Mouse (Mus musculus): ENCODE measurements at regions not wholly inside any gene's neighbourhood (a gene's known extent, or its start where the extent isn't known, plus 50 kb on each side); places are given as distances from the start of the nearest gene placed in this dataset.

- Histone ChIP-seq H3K27me3 (ENCODE audit: control insufficient read depth, insufficient read depth, low read length) (no peaks in the 10 kb centered on the region), H3K4me1 (ENCODE audit: control insufficient read depth, insufficient read depth, low read length) (peaks cover 6% of the 10 kb centered on the region), H3K79me2 (replicated peaks; ENCODE audit: control insufficient read depth, insufficient read depth, low read length) (no peaks in the 10 kb centered on the region), H3K36me3 (ENCODE audit: control insufficient read depth, insufficient read depth, low read length) (no peaks in the 10 kb centered on the region; the same call in 1 of the 2 replicates), H3K27ac (no peak overlapping the region), H3K9ac (ENCODE audit: low read depth, low read length) (no peak overlapping the region), H3K4me3 (no peak overlapping the region)
- no peak for TF ChIP-seq CTCF (IDR thresholded peaks at IDR 0.05)
- TF ChIP-seq POLR2A (IDR thresholded peaks at IDR 0.05; ENCODE audit: insufficient read depth, low read depth, low read length), result no peak
- no peak for TF ChIP-seq EP300 (IDR thresholded peaks at IDR 0.05; ENCODE audit: insufficient read depth, low read depth, low read length)
- intact Hi-C loops (cut with DNase I), result no loop called here
- DNase-seq, result no peak
- 36% methylated on average over 2 of the region's 2 CpGs for WGBS
These were observed 91.3 kb upstream of the Itgb1 start for GRCm38 (mm10) chr8:128594114-128594513.

- no peaks in the 10 kb centered on the region; the same call in 1 of the 2 replicates for H3K36me3 ChIP-seq (ENCODE audit: control insufficient read depth, insufficient read depth, low read length)
- no peak overlapping the region for H3K9ac ChIP-seq (ENCODE audit: low read depth, low read length)
- no peaks in the 10 kb centered on the region for H3K27me3 ChIP-seq (ENCODE audit: control insufficient read depth, insufficient read depth, low read length)
- H3K79me2 ChIP-seq (replicated peaks; ENCODE audit: control insufficient read depth, insufficient read depth, low read length), result no peaks in the 10 kb centered on the region
- intact Hi-C loops (cut with DNase I), result no loop called here
- no peak overlapping the region; the same call in 1 of the 2 replicates for H3K27ac ChIP-seq
- H3K4me3 ChIP-seq, result no peak overlapping the region
- no peak for TF ChIP-seq POLR2A (IDR thresholded peaks at IDR 0.05; ENCODE audit: insufficient read depth, low read depth, low read length)
- no peak for TF ChIP-seq EP300 (IDR thresholded peaks at IDR 0.05; ENCODE audit: insufficient read depth, low read depth, low read length)
- TF ChIP-seq CTCF (IDR thresholded peaks at IDR 0.05), result no peak
- 50% methylated on average over 1 of the region's 1 CpGs for WGBS
- DNase-seq, result peak in 1 of 2 experiments; percentile 15
- H3K4me1 ChIP-seq (ENCODE audit: control insufficient read depth, insufficient read depth, low read length), result peaks cover 6% of the 10 kb centered on the region
These were observed 90.7 kb upstream of the Itgb1 start for GRCm38 (mm10) chr8:128594780-128595179.

- no peak overlapping the region for H3K4me3 ChIP-seq
- no peaks in the 10 kb centered on the region for H3K36me3 ChIP-seq (ENCODE audit: control insufficient read depth, insufficient read depth, low read length)
- no peak overlapping the region for H3K27ac ChIP-seq
- H3K79me2 ChIP-seq (replicated peaks; ENCODE audit: control insufficient read depth, insufficient read depth, low read length), result no peaks in the 10 kb centered on the region
- WGBS, result 36% methylated on average over 3 of the region's 3 CpGs
- no peak overlapping the region for H3K9ac ChIP-seq (ENCODE audit: low read depth, low read length)
- intact Hi-C loops (cut with DNase I), result no loop called here
- no peak for TF ChIP-seq POLR2A (IDR thresholded peaks at IDR 0.05; ENCODE audit: insufficient read depth, low read depth, low read length)
- TF ChIP-seq EP300 (IDR thresholded peaks at IDR 0.05; ENCODE audit: insufficient read depth, low read depth, low read length), result no peak
- no peak for TF ChIP-seq CTCF (IDR thresholded peaks at IDR 0.05)
- no peaks in the 10 kb centered on the region for H3K27me3 ChIP-seq (ENCODE audit: control insufficient read depth, insufficient read depth, low read length)
- H3K4me1 ChIP-seq (ENCODE audit: control insufficient read depth, insufficient read depth, low read length), result no peaks in the 10 kb centered on the region
- DNase-seq, result no peak
These were observed 79.9 kb upstream of the Itgb1 start for GRCm38 (mm10) chr8:128605588-128605987.

GRCm38 (mm10) chr8:128608876-128609275, 76.6 kb upstream of the Itgb1 start:
- no peak overlapping the region for H3K27ac ChIP-seq
- no peaks in the 10 kb centered on the region for H3K27me3 ChIP-seq (ENCODE audit: control insufficient read depth, insufficient read depth, low read length)
- 83% methylated on average over 2 of the region's 2 CpGs for WGBS
- no peaks in the 10 kb centered on the region for H3K4me1 ChIP-seq (ENCODE audit: control insufficient read depth, insufficient read depth, low read length)
- H3K79me2 ChIP-seq (replicated peaks; ENCODE audit: control insufficient read depth, insufficient read depth, low read length), result no peaks in the 10 kb centered on the region
- DNase-seq, result no peak
- H3K9ac ChIP-seq (ENCODE audit: low read depth, low read length), result no peak overlapping the region
- H3K4me3 ChIP-seq, result no peak overlapping the region
- TF ChIP-seq POLR2A (IDR thresholded peaks at IDR 0.05; ENCODE audit: insufficient read depth, low read depth, low read length) (no peak), CTCF (IDR thresholded peaks at IDR 0.05) (no peak), EP300 (IDR thresholded peaks at IDR 0.05; ENCODE audit: insufficient read depth, low read depth, low read length) (no peak)
- intact Hi-C loops (cut with DNase I), result no loop called here
- no peaks in the 10 kb centered on the region for H3K36me3 ChIP-seq (ENCODE audit: control insufficient read depth, insufficient read depth, low read length)

- 77% methylated on average over 5 of the region's 5 CpGs for WGBS
- DNase-seq, result no peak
- no peaks in the 10 kb centered on the region for H3K79me2 ChIP-seq (replicated peaks; ENCODE audit: control insufficient read depth, insufficient read depth, low read length)
- intact Hi-C loops (cut with DNase I), result no loop called here
- TF ChIP-seq POLR2A (IDR thresholded peaks at IDR 0.05; ENCODE audit: insufficient read depth, low read depth, low read length), result no peak
- no peak for TF ChIP-seq CTCF (IDR thresholded peaks at IDR 0.05)
- no peak for TF ChIP-seq EP300 (IDR thresholded peaks at IDR 0.05; ENCODE audit: insufficient read depth, low read depth, low read length)
- H3K4me1 ChIP-seq (ENCODE audit: control insufficient read depth, insufficient read depth, low read length), result no peaks in the 10 kb centered on the region
- H3K36me3 ChIP-seq (ENCODE audit: control insufficient read depth, insufficient read depth, low read length), result no peaks in the 10 kb centered on the region
- no peaks in the 10 kb centered on the region for H3K27me3 ChIP-seq (ENCODE audit: control insufficient read depth, insufficient read depth, low read length)
- no peak overlapping the region for H3K4me3 ChIP-seq
- H3K27ac ChIP-seq, result no peak overlapping the region
- no peak overlapping the region for H3K9ac ChIP-seq (ENCODE audit: low read depth, low read length)
These were observed 72.8 kb upstream of the Itgb1 start for GRCm38 (mm10) chr8:128612607-128613006.

- TF ChIP-seq CTCF (IDR thresholded peaks at IDR 0.05) (no peak), EP300 (IDR thresholded peaks at IDR 0.05; ENCODE audit: insufficient read depth, low read depth, low read length) (no peak), POLR2A (IDR thresholded peaks at IDR 0.05; ENCODE audit: insufficient read depth, low read depth, low read length) (no peak)
- 35% methylated on average over 1 of the region's 1 CpGs for WGBS
These were observed 67.6 kb upstream of the Itgb1 start for GRCm38 (mm10) chr8:128617854-128618253.

More at GRCm38 (mm10) chr8:128617854-128618253, 67.6 kb upstream of the Itgb1 start:
- intact Hi-C loops (cut with DNase I), result no loop called here
- Histone ChIP-seq H3K9ac (ENCODE audit: low read depth, low read length) (no peak overlapping the region), H3K4me3 (no peak overlapping the region), H3K27ac (no peak overlapping the region), H3K27me3 (ENCODE audit: control insufficient read depth, insufficient read depth, low read length) (no peaks in the 10 kb centered on the region), H3K79me2 (replicated peaks; ENCODE audit: control insufficient read depth, insufficient read depth, low read length) (no peaks in the 10 kb centered on the region), H3K4me1 (ENCODE audit: control insufficient read depth, insufficient read depth, low read length) (no peaks in the 10 kb centered on the region), H3K36me3 (ENCODE audit: control insufficient read depth, insufficient read depth, low read length) (no peaks in the 10 kb centered on the region)
- DNase-seq, result no peak
